Mouse (Mus musculus) megakaryocyte, embryonic 14.5 days (primary cell): ENCODE measurements around the gene Cdc45. TPM values are rescaled to one million over a fixed set of nuclear protein-coding genes. Genes with fewer than 3 reads are reported as not detected.
A peak's percentile ranks its signal among the peaks of the same experiment; 100 is the strongest.
"Not testable (repeated sequence)": the region's sequence is repeated elsewhere in the genome, so short reads cannot be mapped to it uniquely, and the experiment has no call there.

Source experiments
- H3K27me3 ChIP-seq: replicated peaks from 2 replicates; pipeline ENCODE3; 2012; ENCODE audit warnings: inconsistent platforms
- H3K36me3 ChIP-seq: replicated peaks from 2 replicates; pipeline ENCODE3; 2012; ENCODE audit warnings: low read length, inconsistent platforms, mixed read lengths
- H3K4me1 ChIP-seq: 2 replicates; pipeline ENCODE4 v1.6.1; 2012; ENCODE audit warnings: inconsistent platforms
- H3K4me3 ChIP-seq: replicated peaks from 2 replicates; pipeline ENCODE3; 2012; ENCODE audit warnings: moderate library complexity, mild to moderate bottlenecking, inconsistent platforms
- H3K9me3 ChIP-seq: 2 replicates; pipeline ENCODE4 v1.6.1; 2012; ENCODE audit warnings: inconsistent platforms
- FLI1 ChIP-seq: IDR thresholded peaks from 2 replicates; pipeline ENCODE4 v1.6.1; 2012; ENCODE audit warnings: low read length, inconsistent platforms, mixed read lengths
- GATA1 ChIP-seq: IDR thresholded peaks from 3 replicates; pipeline ENCODE4 v1.6.1; 2012; ENCODE audit warnings: mixed read lengths, low read length, inconsistent platforms, borderline replicate concordance
- polyA plus RNA-seq: library from polyadenylated mRNA; stranded (reverse); fragments of >175 nt; gene quantifications from 2 replicates; pipeline ENCODE4 v1.2.3, GENCODE M21; 2012; ENCODE audit warnings: low replicate concordance; ENCODE audit not compliant: insufficient read depth

Cdc45 gene
- 10.1 and 13.9 TPM in 2 replicates for polyA plus RNA-seq

- Histone ChIP-seq H3K9me3 (no peaks in the 10 kb centered on the region), H3K4me3 (peak within 1 kb of the TSS; percentile 98), H3K27me3 (no peaks in the 10 kb centered on the region), H3K36me3 (peaks cover 65% of the 10 kb centered on the region), H3K4me1 (peaks cover 44% of the 10 kb centered on the region)
- TF ChIP-seq GATA1 (no peak), FLI1 (peak; percentile 35; the same call in 1 of the 2 replicates)
Observed at GRCm38 (mm10) chr16:18811468-18812384, at the start of gene Cdc45, which contains the start of gene Ufd1. Gene Cdc45 (minus strand): TSS chr16:18811987. Gene Ufd1 (plus strand): TSS chr16:18811779.

- TF ChIP-seq FLI1 (no peak), GATA1 (no peak)
Observed at GRCm38 (mm10) chr16:18860186-18860585, 48.4 kb upstream of the Cdc45 start.

GRCm38 (mm10) chr16:18858551-18858950 lies 46.8 kb upstream of the Cdc45 start:
- Histone ChIP-seq H3K4me1 (no peaks in the 10 kb centered on the region), H3K27me3 (peaks cover 3% of the 10 kb centered on the region), H3K9me3 (peaks cover 8% of the 10 kb centered on the region; the same call in 1 of the 2 replicates), H3K36me3 (no peaks in the 10 kb centered on the region), H3K4me3 (no peak overlapping the region)
- TF ChIP-seq FLI1 (no peak), GATA1 (no peak)

More at GRCm38 (mm10) chr16:18860186-18860585, 48.4 kb upstream of the Cdc45 start:
- Histone ChIP-seq H3K36me3 (no peaks in the 10 kb centered on the region), H3K9me3 (peaks cover 8% of the 10 kb centered on the region; the same call in 1 of the 2 replicates), H3K4me1 (no peaks in the 10 kb centered on the region), H3K4me3 (no peak overlapping the region), H3K27me3 (peaks cover 3% of the 10 kb centered on the region)

GRCm38 (mm10) chr16:18849521-18850190 lies 37.9 kb upstream of the Cdc45 start:
- H3K9me3 ChIP-seq = not testable (repeated sequence)

GRCm38 (mm10) chr16:18846301-18846820 lies 34.6 kb upstream of the Cdc45 start:
- Histone ChIP-seq H3K27me3 (no peaks in the 10 kb centered on the region), H3K9me3 (peaks cover 12% of the 10 kb centered on the region; the same call in 1 of the 2 replicates), H3K36me3 (peaks cover 1% of the 10 kb centered on the region), H3K4me3 (no peak overlapping the region), H3K4me1 (no peaks in the 10 kb centered on the region)
- no peak for TF ChIP-seq FLI1
- TF ChIP-seq GATA1 = no peak

More at GRCm38 (mm10) chr16:18849521-18850190, 37.9 kb upstream of the Cdc45 start:
- H3K27me3 ChIP-seq, H3K36me3 ChIP-seq, H3K4me1 ChIP-seq, H3K4me3 ChIP-seq: not testable (repeated sequence)

GRCm38 (mm10) chr16:18838346-18838745 lies 26.6 kb upstream of the Cdc45 start:
- Histone ChIP-seq H3K36me3 (peaks cover 48% of the 10 kb centered on the region), H3K4me3 (no peak overlapping the region), H3K4me1 (peaks cover 30% of the 10 kb centered on the region), H3K9me3 (no peaks in the 10 kb centered on the region), H3K27me3 (no peaks in the 10 kb centered on the region)
- TF ChIP-seq GATA1 = no peak
- TF ChIP-seq FLI1 = no peak

GRCm38 (mm10) chr16:18836468-18837208 lies 24.9 kb upstream of the Cdc45 start, which contains the start of the genes 2510002D24Rik and Gm28539:
Gene 2510002D24Rik (plus strand): TSS chr16:18836578.
Gene Gm28539 (plus strand): TSS chr16:18836584.
- Histone ChIP-seq H3K4me3 (peak within 1 kb of the TSS; percentile 99), H3K27me3 (no peaks in the 10 kb centered on the region), H3K36me3 (peaks cover 65% of the 10 kb centered on the region), H3K9me3 (no peaks in the 10 kb centered on the region), H3K4me1 (peaks cover 30% of the 10 kb centered on the region)
- TF ChIP-seq GATA1 (no peak), FLI1 (no peak)

- H3K27me3 ChIP-seq = no peaks in the 10 kb centered on the region
- H3K36me3 ChIP-seq = peaks cover 68% of the 10 kb centered on the region
- no peaks in the 10 kb centered on the region for H3K9me3 ChIP-seq
- TF ChIP-seq GATA1 (no peak), FLI1 (no peak)
- peaks cover 30% of the 10 kb centered on the region for H3K4me1 ChIP-seq
- H3K4me3 ChIP-seq = peak overlapping the region; percentile 99
Observed at GRCm38 (mm10) chr16:18836073-18836467, 24.3 kb upstream of the Cdc45 start.

GRCm38 (mm10) chr16:18833486-18833885 lies 21.7 kb upstream of the Cdc45 start:
- Histone ChIP-seq H3K36me3 (peaks cover 78% of the 10 kb centered on the region), H3K4me1 (peaks cover 23% of the 10 kb centered on the region)
- TF ChIP-seq GATA1 = no peak
- no peak for TF ChIP-seq FLI1

More at GRCm38 (mm10) chr16:18833486-18833885, 21.7 kb upstream of the Cdc45 start:
- Histone ChIP-seq H3K9me3 (no peaks in the 10 kb centered on the region), H3K4me3 (no peak overlapping the region), H3K27me3 (no peaks in the 10 kb centered on the region)
